Mouse (Mus musculus) MEL (cell line): ENCODE data around the gene Tfpi2.

Experiments used
- CHD1 ChIP-seq: IDR thresholded peaks from 2 replicates; pipeline ENCODE4 v1.6.1; 2012; ENCODE audit warnings: low read depth, mild to moderate bottlenecking, inconsistent platforms, low read length, improper control_type of control experiment
- CTCF ChIP-seq, 3 experiments: IDR thresholded peaks in 2 of 3; conservative IDR thresholded peaks in 1 of 3; 2 replicates each; pipeline ENCODE4 v1.5.1; 2011 to 2012; ENCODE audit warnings: low read length in 3 of 3, low read depth in 2 of 3, mild to moderate bottlenecking in 2 of 3, improper control_type of control experiment in 1 of 3, inconsistent platforms in 1 of 3, mixed read lengths in 1 of 3, moderate library complexity in 1 of 3; ENCODE audit not compliant: control insufficient read depth in 1 of 3, insufficient read depth in 1 of 3, poor library complexity in 1 of 3, severe bottlenecking in 1 of 3
- EP300 ChIP-seq, 2 experiments: IDR thresholded peaks; 2 replicates each; pipeline ENCODE4 v1.6.1; 2011; ENCODE audit warnings: improper control_type of control experiment in 2 of 2, low read length in 2 of 2, low read depth in 1 of 2, mild to moderate bottlenecking in 1 of 2
- JUND ChIP-seq: IDR thresholded peaks from 2 replicates; pipeline ENCODE4 v1.6.1; 2011; ENCODE audit warnings: low read depth, mild to moderate bottlenecking, improper control_type of control experiment, low read length
- MAFK ChIP-seq: IDR thresholded peaks from 2 replicates; pipeline ENCODE4 v1.6.1; 2011; ENCODE audit warnings: low read depth, mild to moderate bottlenecking, low read length, improper control_type of control experiment, borderline replicate concordance
- NRF1 ChIP-seq: IDR thresholded peaks from 2 replicates; pipeline ENCODE4 v1.6.1; 2014; ENCODE audit warnings: low read depth, mild to moderate bottlenecking, inconsistent platforms, low read length, improper control_type of control experiment, moderate library complexity; ENCODE audit not compliant: poor library complexity, insufficient read depth, severe bottlenecking
- POLR2A ChIP-seq, 2 experiments: IDR thresholded peaks; 2 replicates each; pipeline ENCODE4 v1.6.1; 2011 to 2012; ENCODE audit warnings: low read length in 2 of 2, mild to moderate bottlenecking in 2 of 2, control low read depth in 1 of 2, improper control_type of control experiment in 1 of 2, low read depth in 1 of 2, moderate library complexity in 1 of 2; ENCODE audit not compliant: control insufficient read depth in 1 of 2, insufficient read depth in 1 of 2, poor library complexity in 1 of 2
- SMC3 ChIP-seq: IDR thresholded peaks from 2 replicates; pipeline ENCODE4 v1.6.1; 2011; ENCODE audit warnings: low read depth, low read length, improper control_type of control experiment
- TCF12 ChIP-seq: IDR thresholded peaks from 2 replicates; pipeline ENCODE4 v1.6.1; 2014; ENCODE audit warnings: low read depth, mild to moderate bottlenecking, inconsistent platforms, low read length, improper control_type of control experiment, moderate library complexity

DNA sequence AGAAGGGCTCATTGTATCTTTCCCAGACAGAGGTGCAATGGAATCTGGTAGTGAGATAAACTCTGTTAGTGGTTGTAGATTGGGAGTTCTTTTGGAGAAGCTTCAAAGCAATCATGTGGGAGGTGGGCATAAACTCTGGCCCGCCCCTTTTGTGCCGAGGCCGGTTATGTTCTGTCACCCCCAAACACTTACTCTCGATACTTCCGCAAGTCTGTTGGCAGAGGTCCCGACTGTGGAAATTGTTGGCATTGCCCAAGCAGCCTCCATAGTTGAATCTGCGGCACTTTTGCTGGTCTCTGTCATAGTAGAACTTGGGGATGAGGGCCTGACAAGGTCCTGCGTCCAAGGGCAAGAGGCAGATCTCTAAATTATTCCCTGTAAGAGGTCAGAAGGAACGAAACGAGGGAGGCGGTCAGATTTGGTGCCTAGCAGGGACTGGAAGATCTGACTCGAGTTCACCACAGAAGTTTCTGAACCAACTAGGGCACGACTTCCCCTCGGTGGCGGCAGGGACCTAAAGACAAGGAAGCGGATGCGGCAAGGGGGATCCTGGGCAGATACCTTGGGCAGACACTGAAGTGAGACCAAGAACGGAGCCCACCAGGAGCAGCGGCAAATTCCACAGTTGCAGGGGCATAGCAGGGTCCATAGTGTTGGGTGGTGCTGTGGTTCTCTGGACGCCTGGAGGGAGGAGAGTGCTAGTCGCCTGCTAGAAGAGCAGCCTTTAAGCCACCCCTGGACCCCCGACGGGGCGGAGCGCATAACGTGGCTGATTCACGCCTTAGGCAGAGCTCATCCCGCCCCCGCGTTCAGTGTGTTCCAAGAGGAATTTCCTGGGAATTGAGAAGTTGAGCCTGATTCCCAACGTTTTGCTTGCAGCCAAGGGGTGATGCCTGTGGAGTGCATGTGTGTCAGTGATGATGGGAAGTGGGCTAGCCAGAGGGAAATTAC lies 20.8 kb downstream of the Tfpi2 start:
- TF ChIP-seq POLR2A (IDR thresholded peaks at IDR 0.05; ENCODE audit: control insufficient read depth in 1 of 2, insufficient read depth in 1 of 2, low read depth in 1 of 2, low read length in 2 of 2, poor library complexity in 1 of 2) = no peak
- no peak for TF ChIP-seq CHD1
- TF ChIP-seq CTCF (IDR thresholded peaks at IDR 0.05 in 2 of 3, conservative IDR thresholded peaks at IDR 0.05 in 1 of 3; ENCODE audit: control insufficient read depth in 1 of 3, insufficient read depth in 1 of 3, low read depth in 2 of 3, low read length in 3 of 3, poor library complexity in 1 of 3, severe bottlenecking in 1 of 3) = no peak
- no peak for TF ChIP-seq JUND
- TF ChIP-seq NRF1 = no peak
- no peak for TF ChIP-seq MAFK
- no peak for TF ChIP-seq EP300 (IDR thresholded peaks at IDR 0.05; ENCODE audit: low read depth in 1 of 2, low read length in 2 of 2)
- TF ChIP-seq SMC3 = no peak
- TF ChIP-seq TCF12 = no peak
